Mouse (Mus musculus) embryo, embryonic 10 days (tissue): ENCODE measurements around the gene Cwc27.

Source experiments
- DNase-seq: peaks from one replicate; pipeline ENCODE4 v3.0.0-alpha.2; 2015; ENCODE audit warnings: low spot score

Cwc27 gene

DNA sequence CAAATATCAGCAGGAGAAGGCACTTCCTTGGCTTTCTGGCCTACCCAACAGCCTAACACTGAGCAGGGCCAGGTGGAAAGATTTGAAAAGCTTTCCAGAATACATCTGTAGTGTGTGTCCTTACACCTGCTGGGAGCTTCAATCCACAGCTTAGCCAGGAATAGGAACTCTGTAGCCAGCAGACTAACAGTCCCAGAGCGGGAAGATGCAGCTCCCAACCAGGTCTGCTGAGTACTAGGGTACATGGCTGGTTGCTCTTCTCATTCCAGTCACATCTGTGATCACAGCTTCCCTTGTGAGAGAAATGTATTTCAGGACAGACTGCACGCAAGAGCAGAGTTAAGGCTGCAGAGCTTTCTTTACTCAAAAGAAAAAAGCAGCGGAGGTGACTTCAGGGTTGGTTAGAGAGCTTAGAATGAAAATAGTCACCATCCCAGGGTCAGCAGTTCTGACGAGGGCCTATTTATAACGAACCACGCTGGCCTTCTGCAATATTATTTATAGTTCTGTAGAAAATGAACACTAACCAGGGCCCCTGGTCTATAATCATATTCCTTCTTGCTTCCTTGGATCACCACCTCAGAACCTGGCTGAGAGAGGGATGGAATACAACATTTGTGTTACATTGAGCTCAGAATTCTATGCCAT, 171.0 kb downstream of the Cwc27 start:
- DNase-seq: no peak

DNA sequence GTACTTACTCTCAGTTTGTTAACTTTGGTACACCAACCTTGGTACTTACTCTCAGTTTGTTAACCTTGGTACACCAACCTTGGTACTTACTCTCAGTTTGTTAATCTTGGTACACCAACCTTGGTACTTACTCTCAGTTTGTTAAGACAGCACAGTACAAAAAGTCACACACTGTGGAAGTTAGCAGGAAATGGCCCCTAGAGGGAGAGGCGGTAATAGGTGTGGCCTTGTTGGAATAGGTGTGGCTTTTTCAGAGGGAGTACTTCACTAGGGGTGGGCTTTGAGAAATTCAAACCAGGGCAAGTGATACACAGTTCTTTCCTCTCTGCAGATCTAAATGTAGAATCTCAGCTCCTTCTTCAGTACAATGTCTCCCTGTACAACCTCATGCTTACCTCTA, 172.8 kb downstream of the Cwc27 start:
- DNase-seq: no peak

- no peak for DNase-seq
Measured at GRCm38 (mm10) chr13:104640694-104641454, 176.1 kb downstream of the Cwc27 start.

- no peak for DNase-seq
Measured at GRCm38 (mm10) chr13:104638988-104639387, 178.0 kb downstream of the Cwc27 start.

DNA sequence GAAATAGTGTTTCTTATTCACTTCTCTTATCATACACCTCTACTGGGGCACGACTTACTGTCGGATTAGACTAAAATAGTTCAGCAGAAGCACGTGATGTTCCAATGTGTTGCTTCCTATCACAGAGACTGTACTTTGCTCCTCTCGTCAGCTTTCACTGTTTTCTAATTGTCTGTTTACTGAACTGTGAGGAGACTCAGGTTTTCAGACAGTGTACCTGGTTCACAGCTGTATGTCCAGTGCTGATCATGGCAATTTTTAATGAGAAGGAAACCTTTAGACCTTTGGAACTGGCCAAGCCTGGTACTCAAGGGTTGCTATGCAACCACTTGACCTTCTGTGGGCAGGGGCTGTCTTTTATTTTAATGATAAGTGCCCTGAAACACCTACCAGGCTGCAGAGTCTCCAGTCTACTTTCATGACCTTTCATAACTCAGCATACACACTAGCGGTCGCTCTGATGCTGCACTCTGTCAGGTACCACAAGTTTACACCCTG, 180.9 kb downstream of the Cwc27 start:
- DNase-seq: peak; percentile 39

- DNase-seq: no peak
Measured at GRCm38 (mm10) chr13:104634708-104635107, 182.2 kb downstream of the Cwc27 start.

GRCm38 (mm10) chr13:104632427-104633167, 184.3 kb downstream of the Cwc27 start:
- no peak for DNase-seq

- DNase-seq: no peak
Measured at GRCm38 (mm10) chr13:104631621-104632205, 185.2 kb downstream of the Cwc27 start.

DNA sequence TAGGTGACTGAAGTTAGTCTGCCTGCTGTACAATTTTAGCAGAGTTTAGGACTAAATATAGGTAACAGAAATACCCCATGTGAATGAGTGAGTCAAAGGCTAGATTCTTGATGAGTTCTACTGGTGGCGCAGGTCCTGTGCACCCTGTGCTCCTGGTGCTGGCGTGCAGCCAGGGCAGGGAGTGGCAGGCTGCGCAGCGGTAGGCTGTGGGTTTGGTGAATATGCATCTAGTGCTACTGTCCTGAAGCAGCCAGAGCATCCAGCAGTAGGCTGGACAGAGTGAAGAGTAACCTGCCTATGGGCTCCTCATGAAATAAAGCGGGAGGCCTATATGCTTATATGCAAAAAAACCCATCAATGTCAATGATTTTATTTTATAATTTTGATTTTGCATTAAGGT, 186.1 kb downstream of the Cwc27 start:
- DNase-seq: no peak

DNA sequence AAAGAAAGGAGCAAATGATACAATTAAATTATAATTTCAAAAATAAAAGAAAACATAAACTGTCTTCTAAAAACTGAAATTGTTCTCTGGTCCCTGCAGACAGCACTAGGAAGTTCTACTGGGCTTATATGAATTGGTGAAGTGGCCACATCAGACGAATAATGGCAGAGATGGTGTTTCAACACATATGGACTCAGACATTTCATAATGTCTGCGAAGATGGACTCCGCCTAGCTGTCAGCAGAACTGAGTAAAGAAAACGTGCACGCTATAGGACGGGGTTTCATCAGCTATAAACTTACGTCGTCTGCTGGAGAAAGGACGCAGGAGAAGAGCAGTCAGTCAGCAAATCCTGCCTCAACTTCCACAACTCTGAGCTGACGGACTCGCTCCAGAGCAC, 187.3 kb downstream of the Cwc27 start:
- no peak for DNase-seq

DNA sequence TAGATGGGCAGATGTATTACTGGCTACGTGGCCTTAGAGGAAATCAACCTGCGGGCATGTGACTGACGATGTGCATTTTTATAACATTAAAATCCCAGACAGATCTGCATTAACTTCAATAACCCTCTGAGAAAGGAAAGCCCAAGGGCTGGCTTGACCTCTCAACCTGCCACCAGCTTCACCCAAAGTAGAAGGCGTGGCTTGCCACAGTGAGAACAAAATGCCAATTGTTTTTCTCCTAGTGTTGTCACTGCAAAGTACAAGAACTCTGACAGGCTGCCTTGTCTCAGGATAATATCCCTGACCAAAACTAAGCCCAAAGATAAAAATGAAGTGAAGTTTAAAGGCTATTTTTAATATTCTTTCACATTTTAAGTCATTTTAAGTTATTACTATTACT, 188.9 kb downstream of the Cwc27 start:
- DNase-seq: peak; percentile 63

GRCm38 (mm10) chr13:104627169-104627909, 189.6 kb downstream of the Cwc27 start:
- DNase-seq: peak; percentile 23

- no peak for DNase-seq
Measured at GRCm38 (mm10) chr13:104623130-104623891, 193.6 kb downstream of the Cwc27 start.

GRCm38 (mm10) chr13:104622102-104622743, 194.7 kb downstream of the Cwc27 start:
- no peak for DNase-seq

DNA sequence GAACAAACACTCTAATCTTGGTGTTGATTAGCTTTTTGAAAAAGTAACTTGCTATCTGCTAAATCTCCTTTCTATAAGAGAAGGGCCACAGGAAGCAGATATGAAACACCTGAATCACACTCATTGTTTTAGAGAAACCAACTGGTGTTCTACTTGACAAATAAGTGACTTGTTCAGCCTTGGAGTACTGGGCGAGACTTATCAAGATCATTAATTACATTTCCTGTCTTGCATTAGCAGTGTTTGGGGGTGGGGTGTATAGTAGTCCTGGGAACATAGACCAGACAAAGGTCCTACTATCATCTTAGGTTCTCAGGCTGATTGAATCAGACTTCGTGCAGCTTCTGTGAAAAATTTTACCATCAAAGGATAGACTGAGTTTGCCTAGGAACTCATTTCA, 196.5 kb downstream of the Cwc27 start:
- DNase-seq: no peak

DNA sequence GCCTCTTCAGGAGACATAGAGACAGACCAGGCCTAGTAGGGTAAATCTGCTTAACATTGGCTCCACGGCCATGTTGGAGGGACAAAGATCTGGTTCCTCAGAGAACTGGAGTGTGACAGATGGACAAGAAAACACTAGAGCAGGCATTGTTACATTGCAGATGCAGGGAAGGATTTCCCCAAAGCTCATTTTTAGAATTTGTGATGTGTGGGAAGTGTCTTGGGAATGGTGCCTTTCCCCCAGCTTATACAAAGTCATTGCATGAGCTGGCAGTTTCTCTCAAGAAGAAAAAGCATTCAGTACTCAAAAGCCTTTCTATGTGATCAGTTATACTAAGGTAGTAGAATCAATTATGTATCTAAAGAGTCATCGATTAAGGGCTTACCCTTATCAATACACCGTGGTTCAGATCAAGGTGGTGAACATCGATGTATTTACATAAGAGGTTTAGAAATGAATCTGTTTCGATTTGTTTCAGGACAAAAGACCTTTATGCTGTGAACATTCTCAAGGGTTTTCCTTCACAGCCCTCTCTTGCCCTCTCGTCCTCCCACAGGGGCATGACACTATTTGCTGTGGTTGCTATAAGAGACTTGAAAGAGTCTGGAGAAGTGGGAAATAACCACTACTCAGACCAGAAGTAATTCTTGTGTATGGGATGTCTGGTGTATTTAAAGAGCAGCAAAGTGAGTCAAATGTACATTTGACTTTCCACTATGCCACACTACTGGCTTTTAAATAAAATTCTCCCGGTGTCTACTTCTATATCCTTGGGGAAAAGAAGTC, 197.2 kb downstream of the Cwc27 start:
- no peak for DNase-seq

DNA sequence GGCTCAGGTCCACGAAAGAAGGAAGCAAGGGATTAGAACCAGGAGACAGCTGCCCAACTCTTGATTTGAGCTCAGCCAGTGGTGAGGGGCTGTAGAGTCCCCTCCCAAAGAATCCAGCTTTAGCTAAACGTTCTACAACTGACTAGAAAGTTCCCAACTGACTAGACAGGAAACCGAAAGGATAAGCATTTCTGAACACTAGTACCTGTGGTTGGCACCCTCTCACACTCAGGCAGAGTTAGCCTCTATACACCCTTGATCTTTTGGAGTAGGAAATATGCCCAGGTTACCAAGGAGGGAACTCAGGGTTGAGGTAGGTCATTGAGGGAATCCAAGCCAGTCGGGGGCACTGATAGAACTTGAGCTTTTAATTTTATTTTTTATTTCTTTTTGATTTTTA, 199.7 kb downstream of the Cwc27 start:
- DNase-seq: no peak

GRCm38 (mm10) chr13:104615999-104616810, 200.7 kb downstream of the Cwc27 start:
- DNase-seq: no peak

DNA sequence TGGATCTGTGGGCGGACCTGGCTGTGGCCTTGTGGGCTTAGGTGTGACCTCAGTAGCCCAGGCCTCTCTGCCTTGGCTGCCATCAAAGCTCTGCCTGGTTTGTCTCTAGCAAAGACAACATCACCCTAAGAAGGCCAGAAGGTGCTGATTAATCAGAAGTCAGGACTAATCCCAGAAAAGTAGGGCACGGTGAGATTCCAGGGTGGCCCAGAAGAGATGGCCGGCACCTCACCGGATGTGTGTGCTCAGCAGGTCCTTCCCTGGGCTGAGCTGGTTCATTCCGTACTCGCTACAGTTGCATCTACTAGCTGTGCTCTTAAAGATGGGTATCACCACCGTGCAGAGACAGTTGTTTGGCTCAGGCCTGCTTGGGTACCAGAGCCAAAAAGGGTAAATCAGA, 201.8 kb downstream of the Cwc27 start:
- DNase-seq: no peak
